Mouse (Mus musculus): ENCODE data around the gene Mpp6.
A peak's percentile ranks its signal among the peaks of the same experiment; 100 is the strongest.

Mpp6 gene

GRCm38 (mm10) chr6:50109757-50110378 lies at the start of gene Mpp6:
Gene Mpp6, plus strand, starts transcription at chr6:50110241.
- peak; percentile 88 for DNase-seq

- no peak for DNase-seq
Observed at GRCm38 (mm10) chr6:50066172-50066571, 43.9 kb upstream of the Mpp6 start.

GRCm38 (mm10) chr6:50068490-50068889 lies 41.6 kb upstream of the Mpp6 start:
- no peak for DNase-seq

GRCm38 (mm10) chr6:50075248-50075647 lies 34.8 kb upstream of the Mpp6 start:
- no peak for DNase-seq

- no peak for DNase-seq
Observed at GRCm38 (mm10) chr6:50076473-50076872, 33.6 kb upstream of the Mpp6 start.

- DNase-seq = peak; percentile 8
Observed at GRCm38 (mm10) chr6:50080431-50080830, 29.6 kb upstream of the Mpp6 start.

- DNase-seq = no peak
Observed at GRCm38 (mm10) chr6:50085206-50085605, 24.8 kb upstream of the Mpp6 start.

GRCm38 (mm10) chr6:50089333-50089732 lies 20.7 kb upstream of the Mpp6 start:
- no peak for DNase-seq

- no peak for DNase-seq
Observed at GRCm38 (mm10) chr6:50090221-50090620, 19.8 kb upstream of the Mpp6 start.

- DNase-seq = no peak
Observed at GRCm38 (mm10) chr6:50091462-50092154, 18.4 kb upstream of the Mpp6 start.

GRCm38 (mm10) chr6:50109201-50109756 lies 762 bp upstream of the Mpp6 start:
- no peak for DNase-seq

GRCm38 (mm10) chr6:50110379-50110941 lies 419 bp downstream of the Mpp6 start:
- peak; percentile 47 for DNase-seq

- no peak for DNase-seq
Observed at GRCm38 (mm10) chr6:50111111-50111655, 1.1 kb downstream of the Mpp6 start.

- peak; percentile 95 for DNase-seq
Observed at GRCm38 (mm10) chr6:50112775-50113174, 2.7 kb downstream of the Mpp6 start.

GRCm38 (mm10) chr6:50114280-50114679 lies 4.2 kb downstream of the Mpp6 start:
- DNase-seq = no peak

- DNase-seq = no peak
Observed at GRCm38 (mm10) chr6:50120931-50121330, 10.9 kb downstream of the Mpp6 start.

- DNase-seq = no peak
Observed at GRCm38 (mm10) chr6:50122835-50123234, 12.8 kb downstream of the Mpp6 start.

- DNase-seq = no peak
Observed at GRCm38 (mm10) chr6:50124197-50124596, 14.2 kb downstream of the Mpp6 start.

- no peak for DNase-seq
Observed at GRCm38 (mm10) chr6:50126331-50126730, 16.3 kb downstream of the Mpp6 start.

- no peak for DNase-seq
Observed at GRCm38 (mm10) chr6:50127536-50127935, 17.5 kb downstream of the Mpp6 start.

GRCm38 (mm10) chr6:50137651-50138050 lies 27.6 kb downstream of the Mpp6 start:
- DNase-seq = peak; percentile 45

GRCm38 (mm10) chr6:50139526-50139925 lies 29.5 kb downstream of the Mpp6 start:
- no peak for DNase-seq

GRCm38 (mm10) chr6:50146158-50146557 lies 36.1 kb downstream of the Mpp6 start:
- no peak for DNase-seq

GRCm38 (mm10) chr6:50149378-50149777 lies 39.3 kb downstream of the Mpp6 start:
- no peak for DNase-seq

Data from kidney, adult 18-20 months (tissue).